Mouse (Mus musculus) myocyte (in vitro differentiated cells): ENCODE measurements around the gene Eif4g3.

Experiments used
- CEBPB ChIP-seq: IDR thresholded peaks from 2 replicates; pipeline ENCODE4 v1.6.1; 2011; ENCODE audit warnings: mild to moderate bottlenecking, moderate library complexity; ENCODE audit not compliant: poor library complexity, insufficient read depth, severe bottlenecking
- E2F4 ChIP-seq: IDR thresholded peaks from one replicate; pipeline ENCODE4 v1.6.1; 2011; ENCODE audit warnings: mild to moderate bottlenecking, control low read depth, moderate library complexity; ENCODE audit not compliant: insufficient read depth
- MAX ChIP-seq: IDR thresholded peaks from one replicate; pipeline ENCODE4 v1.6.1; 2011; ENCODE audit warnings: low read depth, mild to moderate bottlenecking, control low read depth
- MYOD1 ChIP-seq, 3 experiments: IDR thresholded peaks; one replicate each; pipeline ENCODE4 v1.6.1; 2011; ENCODE audit warnings: control low read depth in 2 of 3, low read depth in 2 of 3, mild to moderate bottlenecking in 2 of 3, moderate library complexity in 1 of 3; ENCODE audit not compliant: insufficient read length in 2 of 3, control insufficient read depth in 1 of 3
- MYOG ChIP-seq, 3 experiments: IDR thresholded peaks; one replicate each; pipeline ENCODE4 v1.6.1; 2011; ENCODE audit warnings: control low read depth in 2 of 3, low read depth in 2 of 3, mild to moderate bottlenecking in 2 of 3; ENCODE audit not compliant: insufficient read length in 2 of 3, control insufficient read depth in 1 of 3, insufficient read depth in 1 of 3
- POLR2A ChIP-seq: IDR thresholded peaks from one replicate; pipeline ENCODE4 v1.6.1; 2011; ENCODE audit warnings: low read depth, mild to moderate bottlenecking, control low read depth, moderate library complexity; ENCODE audit not compliant: insufficient read length
- POLR2AphosphoS2 ChIP-seq: IDR thresholded peaks from one replicate; pipeline ENCODE4 v1.6.1; 2011; ENCODE audit warnings: low read depth, control low read depth; ENCODE audit not compliant: insufficient read length
- SRF ChIP-seq: IDR thresholded peaks from one replicate; pipeline ENCODE4 v1.6.1; 2011; ENCODE audit warnings: low read depth; ENCODE audit not compliant: control insufficient read depth, insufficient read length
- TCF3 ChIP-seq: IDR thresholded peaks from one replicate; pipeline ENCODE4 v1.6.1; 2011; ENCODE audit warnings: low read depth, control low read depth; ENCODE audit not compliant: insufficient read length
- USF1 ChIP-seq: IDR thresholded peaks from one replicate; pipeline ENCODE4 v1.6.1; 2011; ENCODE audit warnings: low read depth, mild to moderate bottlenecking, control low read depth, moderate library complexity

DNA sequence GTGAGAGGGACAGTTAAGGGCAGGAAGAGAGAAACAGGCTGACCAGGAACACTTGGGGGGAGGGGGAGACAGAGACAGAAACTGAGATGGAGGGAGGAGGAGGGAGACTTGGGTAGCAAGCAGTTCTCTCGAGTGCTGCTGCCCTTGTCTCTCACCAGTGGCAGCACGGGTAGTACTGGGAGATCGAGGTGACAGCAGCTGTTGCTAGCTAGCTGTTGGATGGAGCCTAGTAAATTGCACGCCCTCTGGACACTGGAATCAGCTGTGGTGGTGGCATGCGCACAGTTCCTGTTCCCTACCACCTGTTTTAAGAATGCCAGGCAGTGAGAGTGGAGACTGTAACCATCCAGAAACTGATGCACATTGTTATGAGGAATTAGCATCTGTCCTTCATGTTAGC is 119.0 kb downstream of the Eif4g3 start:
- TF ChIP-seq POLR2A = no peak
- no peak for TF ChIP-seq USF1
- peak; percentile 66 to 93 (median 83) for TF ChIP-seq MYOD1 (IDR thresholded peaks at IDR 0.05; ENCODE audit: control insufficient read depth in 1 of 3, insufficient read length in 2 of 3, low read depth in 2 of 3)
- TF ChIP-seq TCF3 = peak; percentile 55
- no peak for TF ChIP-seq SRF
- TF ChIP-seq MYOG (IDR thresholded peaks at IDR 0.05; ENCODE audit: control insufficient read depth in 1 of 3, insufficient read depth in 1 of 3, insufficient read length in 2 of 3, low read depth in 2 of 3) = peak; percentile 83 to 94 (median 84)
- no peak for TF ChIP-seq POLR2AphosphoS2
- no peak for TF ChIP-seq MAX
- TF ChIP-seq CEBPB = no peak
- TF ChIP-seq E2F4 = no peak
